ENCODE assay signal across 17 mouse cellular contexts in the genomic region with DNA sequence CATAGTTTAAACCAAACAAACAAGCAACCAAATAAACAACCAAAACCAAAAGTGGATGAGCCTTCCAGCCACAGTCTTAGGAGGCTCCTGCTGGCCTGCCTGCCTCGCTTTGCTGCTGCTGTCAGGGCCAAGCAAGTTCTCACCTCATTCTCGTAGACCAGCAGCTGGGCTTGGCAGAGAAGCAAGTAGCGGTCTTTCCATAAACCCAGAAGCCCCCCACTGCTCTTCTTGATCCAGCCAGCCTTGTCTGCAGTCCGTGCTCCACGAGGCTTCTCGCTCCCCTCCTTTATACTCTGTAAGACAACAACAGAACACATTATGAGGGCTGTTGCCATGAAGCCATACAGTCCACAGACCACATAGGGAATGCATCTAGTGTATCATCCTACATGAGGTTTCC. TPM values are rescaled to one million over a fixed set of nuclear protein-coding genes. Genes with fewer than 3 reads are reported as not detected.
"Had no signal": no experiment of that assay in that cellular context is flagged by ENCODE, and none has a peak within 500 bp of the region (broad histone marks: within the 10 kb centered on the region; RNA-seq: fewer than 3 reads in every experiment).

No protein-coding gene starts in this region.

- H3K9ac ChIP-seq: hindbrain, embryonic 15.5 days; limb, embryonic 12.5 days; neural tube, embryonic 12.5 days had no signal

- H3K4me3 ChIP-seq: hindbrain, embryonic 15.5 days; layer of hippocampus, adult 2 months; limb, embryonic 12.5 days; neural tube, embryonic 12.5 days had no signal

- H3K9me3 ChIP-seq: hindbrain, embryonic 15.5 days; limb, embryonic 12.5 days; neural tube, embryonic 12.5 days had no signal

- H3K27ac ChIP-seq: hindbrain, embryonic 15.5 days; layer of hippocampus, adult 2 months; limb, embryonic 12.5 days; neural tube, embryonic 12.5 days had no signal

- H3K27me3 ChIP-seq: hindbrain, embryonic 15.5 days; limb, embryonic 12.5 days; neural tube, embryonic 12.5 days had no signal

- H3K4me2 ChIP-seq: hindbrain, embryonic 15.5 days; limb, embryonic 12.5 days; neural tube, embryonic 12.5 days had no signal

- DNase-seq: kidney, adult 11 months; kidney, postnatal 10 days; kidney, postnatal 4 days; midbrain, embryonic 14.5 days; right cerebral cortex, postnatal 4 days; spleen, adult 18-20 months; thymus, adult 18-20 months; thymus, postnatal 14 days had no signal

RNA-seq across cellular contexts. Expression of a gene that starts 14.1 kb away (rescaled TPM):
- total RNA-seq: liver, adult 2 months; neutrophil, adult 5-6 weeks had no signal

RNA-seq across cellular contexts. Expression of a gene that starts 52.8 kb away (rescaled TPM):
- total RNA-seq: liver, adult 2 months had no signal
- polyA plus RNA-seq: intestine, embryonic 14.5 days; kidney, embryonic 14.5 days; limb, embryonic 12.5 days; liver, adult 2 months; stomach, embryonic 14.5 days had no signal
